Mouse (Mus musculus): ENCODE measurements at regions not wholly inside any gene's neighbourhood (a gene's known extent, or its start where the extent isn't known, plus 50 kb on each side); places are given as distances from the start of the nearest gene placed in this dataset.
"Not testable (repeated sequence)": the region's sequence is repeated elsewhere in the genome, so short reads cannot be mapped to it uniquely, and the experiment has no call there.

DNA sequence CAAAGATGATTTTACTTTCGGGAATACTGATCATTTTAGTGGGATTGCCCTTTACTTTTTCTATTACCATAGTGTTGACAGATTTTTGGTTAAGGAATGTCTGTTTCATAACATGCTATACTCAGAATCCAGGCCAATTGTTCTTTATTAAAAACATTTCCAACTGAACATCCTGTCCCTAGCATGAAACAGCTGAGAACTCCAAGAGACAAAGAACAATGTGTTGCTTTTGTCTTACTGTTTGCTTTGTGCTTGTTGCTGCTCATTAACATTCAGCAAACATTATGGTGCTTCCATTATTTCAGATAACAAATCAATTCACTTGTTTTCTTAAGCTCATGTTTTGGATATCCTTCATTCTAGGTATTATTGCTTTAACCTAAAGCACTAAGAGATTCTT, 384.1 kb downstream of the Snca start:
- peak; percentile 4 for DNase-seq

DNA sequence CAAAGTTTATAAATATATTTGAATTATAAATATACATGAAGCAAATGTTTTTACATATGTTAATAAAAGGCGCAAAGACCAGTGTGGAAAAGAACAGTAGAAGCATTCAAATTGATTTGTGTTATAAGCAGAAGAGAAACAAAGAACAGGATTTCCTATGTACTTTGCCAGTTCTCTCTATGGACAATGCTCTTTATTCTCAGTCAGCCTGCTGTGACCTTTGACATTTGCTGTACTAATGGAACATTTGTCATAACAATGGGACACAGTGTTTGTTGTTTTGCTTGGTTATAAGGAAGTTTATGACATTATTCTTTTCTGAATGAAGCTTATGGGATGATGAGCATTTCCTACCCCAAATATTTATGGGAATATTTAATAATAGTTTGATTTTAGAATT, 387.7 kb downstream of the Snca start:
- DNase-seq, result peak; percentile 30

DNA sequence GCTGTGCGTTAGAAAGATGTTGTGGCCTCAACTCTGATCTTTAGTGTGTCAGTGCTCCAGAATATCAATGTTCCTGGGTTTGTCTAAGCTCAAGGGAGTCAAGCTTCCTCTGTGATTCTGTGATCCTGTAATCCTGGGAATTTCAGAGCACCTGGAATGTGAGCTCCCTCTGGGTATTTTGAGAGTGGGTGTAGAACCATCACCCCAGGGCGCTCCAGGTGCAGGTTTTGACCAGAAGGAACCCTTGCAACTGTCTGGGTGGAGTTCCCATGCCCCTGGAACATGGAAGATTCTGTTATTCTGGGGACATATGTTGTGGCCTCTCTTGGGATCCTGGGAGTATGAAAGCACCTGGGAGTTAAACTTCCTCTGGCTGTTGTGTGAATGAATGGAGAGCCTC, 418.0 kb downstream of the Snca start:
- DNase-seq, result no peak

DNA sequence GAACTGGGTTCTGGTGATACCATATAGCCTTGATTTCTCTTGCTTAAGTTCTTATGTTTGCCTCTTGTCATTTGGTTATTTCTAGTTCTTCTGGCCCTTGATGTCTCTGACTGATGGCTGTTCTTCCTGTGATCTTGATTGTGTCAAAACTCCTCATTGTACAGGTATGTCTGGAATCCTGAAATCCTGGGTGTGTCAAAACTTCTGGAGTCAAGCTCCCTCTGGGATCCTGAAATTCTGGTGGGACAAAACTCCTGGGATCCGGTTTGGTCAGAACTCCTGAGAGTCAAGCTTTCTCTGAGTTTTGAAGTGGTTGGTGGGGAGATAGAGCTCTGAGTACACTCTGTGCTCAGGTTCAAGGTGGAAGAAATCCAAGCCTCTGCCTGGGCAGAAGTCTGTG, 418.4 kb downstream of the Snca start:
- DNase-seq, result no peak

DNA sequence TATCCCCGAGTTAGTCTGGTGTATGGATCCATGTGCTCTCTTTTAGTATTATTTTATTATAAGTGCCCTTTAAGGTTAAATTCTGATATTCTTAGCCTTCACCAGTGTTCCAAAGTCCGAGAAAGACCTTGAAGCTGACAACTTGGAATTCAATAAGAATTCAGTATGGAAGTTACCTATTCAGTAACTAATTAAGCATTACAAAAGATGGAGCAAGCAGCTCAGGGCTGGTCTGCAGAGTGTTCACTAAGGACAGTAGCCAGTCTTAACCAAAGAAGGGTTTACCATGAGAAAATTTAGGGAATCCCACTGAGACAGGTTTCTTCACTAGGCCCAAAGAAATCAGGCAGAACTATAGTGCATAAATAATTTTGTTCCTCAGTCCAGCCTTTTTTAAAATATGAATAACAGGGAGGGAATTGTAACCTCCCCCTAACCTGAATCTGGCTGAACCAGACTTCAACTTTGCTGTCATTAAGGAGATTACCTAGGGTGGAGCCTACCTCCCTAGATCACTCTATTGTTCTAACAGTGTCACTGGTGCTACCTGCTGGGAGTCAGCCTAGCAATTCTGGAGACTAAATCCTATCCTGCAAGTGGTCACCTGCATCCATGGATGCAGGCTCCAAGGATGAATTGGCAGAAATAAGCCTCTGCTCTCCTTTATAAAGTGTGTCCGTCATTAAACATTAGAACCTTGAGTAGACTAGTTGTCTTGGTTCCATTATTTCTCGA, 419.4 kb downstream of the Snca start:
- DNase-seq, result no peak

DNA sequence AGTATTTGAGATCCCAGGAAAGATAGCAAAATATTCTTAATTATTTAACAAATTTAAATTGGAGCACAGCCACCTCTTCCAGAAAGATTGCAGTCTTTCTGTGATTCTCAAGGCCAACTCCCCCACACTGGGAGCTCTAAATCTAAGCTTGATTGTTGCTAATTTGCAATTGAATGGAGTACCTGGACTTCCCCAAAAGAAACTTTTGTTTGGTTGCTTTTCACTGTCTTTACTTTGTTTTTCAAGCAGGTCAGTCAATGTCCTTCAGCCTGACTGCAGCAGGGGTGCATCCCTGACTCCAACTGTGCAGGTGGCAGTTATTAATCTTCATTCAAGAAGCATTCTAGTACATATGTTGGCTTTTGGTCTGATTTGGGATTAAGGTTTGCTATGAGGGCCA, 420.6 kb downstream of the Snca start:
- no peak for DNase-seq

DNA sequence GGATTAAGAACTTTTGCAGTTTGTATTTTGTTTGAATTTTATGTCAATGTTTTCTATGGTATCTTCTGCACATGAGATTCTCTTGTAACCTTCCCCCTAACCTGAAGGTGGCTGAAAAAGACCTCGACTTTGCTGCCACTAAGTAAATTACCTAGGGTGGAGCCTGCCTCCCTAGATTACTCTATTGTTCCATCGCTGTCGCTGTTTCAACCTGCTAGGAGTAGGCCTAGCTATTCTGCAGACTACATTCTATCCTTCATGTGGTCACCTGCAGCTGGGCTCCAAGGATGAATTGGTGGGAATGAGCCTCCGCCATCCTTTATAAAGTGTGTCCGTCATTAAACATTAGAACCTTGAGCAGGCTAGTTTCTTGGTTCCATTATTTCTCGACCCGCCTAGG, 422.8 kb downstream of the Snca start:
- no peak for DNase-seq

DNA sequence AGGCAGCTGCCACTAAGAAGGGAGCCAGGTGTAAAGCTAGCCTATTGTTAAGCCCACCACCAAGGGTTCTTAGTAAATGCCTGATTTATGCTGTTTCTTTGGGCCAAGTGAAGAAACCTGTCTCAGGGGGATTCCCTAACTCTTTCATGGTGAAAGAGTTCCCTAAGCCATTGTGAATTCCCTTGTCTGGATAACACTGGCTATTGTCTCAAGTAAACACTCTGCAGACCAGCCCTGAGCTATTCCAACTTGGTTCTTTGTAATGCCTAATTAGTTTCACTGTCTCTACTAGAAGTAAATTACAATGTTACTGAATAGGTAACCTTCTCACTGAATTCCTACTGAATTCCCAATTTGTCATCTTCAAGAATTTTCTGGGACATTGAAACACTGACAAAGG, 465.7 kb downstream of the Snca start:
- DNase-seq, result not testable (repeated sequence)

DNA sequence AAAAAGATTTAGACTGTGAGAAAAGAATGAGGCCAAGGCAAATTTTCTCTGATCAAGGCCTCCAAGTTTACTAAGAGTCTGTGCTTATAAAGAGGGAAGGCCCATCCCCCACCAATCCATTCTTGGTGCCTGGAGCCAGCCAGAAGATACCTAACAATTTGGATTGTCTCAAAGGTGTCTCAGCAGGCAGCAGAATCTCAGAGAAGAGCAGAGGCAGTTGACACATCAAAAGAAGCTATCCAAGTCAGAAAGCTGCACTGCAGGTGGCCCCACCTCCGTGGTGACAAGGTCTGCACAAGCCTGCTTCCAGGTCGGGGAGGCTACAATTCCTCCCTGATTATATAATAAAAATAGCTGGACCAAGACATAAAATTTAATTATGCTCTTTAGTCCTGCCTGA, 484.2 kb downstream of the Snca start:
- no peak for DNase-seq
